Mouse (Mus musculus) spleen, adult 2 months (tissue): ENCODE measurements around the gene Pkn3.

Experiments
- CTCF ChIP-seq: fragments of 200-500 bp; IDR thresholded peaks from 2 replicates; pipeline ENCODE4 v1.5.1; 2011; ENCODE audit warnings: mild to moderate bottlenecking, inconsistent platforms; ENCODE audit not compliant: insufficient read depth, insufficient read length, insufficient replicate concordance; ENCODE audit errors: extremely low read depth
- POLR2A ChIP-seq: fragments of 200-500 bp; IDR thresholded peaks from 2 replicates; pipeline ENCODE4 v1.6.1; 2011; ENCODE audit warnings: low read depth, low read length, inconsistent platforms

- TF ChIP-seq CTCF (no peak), POLR2A (no peak)
These were observed 13.2 kb upstream of the Pkn3 start for GRCm38 (mm10) chr2:30064298-30064697.
